Mouse (Mus musculus): ENCODE measurements around the gene Spib.
A peak's percentile ranks its signal among the peaks of the same experiment; 100 is the strongest.

Spib gene

GRCm38 (mm10) chr7:44548497-44549087, 16.7 kb upstream of the Spib start, which contains the start of gene Pold1:
Gene Pold1, minus strand, starts transcription at chr7:44548849.
- DNase-seq (ENCODE audit: low spot score): peak; percentile 98

GRCm38 (mm10) chr7:44547725-44548124, 15.9 kb upstream of the Spib start:
- DNase-seq (ENCODE audit: low spot score): no peak

DNA sequence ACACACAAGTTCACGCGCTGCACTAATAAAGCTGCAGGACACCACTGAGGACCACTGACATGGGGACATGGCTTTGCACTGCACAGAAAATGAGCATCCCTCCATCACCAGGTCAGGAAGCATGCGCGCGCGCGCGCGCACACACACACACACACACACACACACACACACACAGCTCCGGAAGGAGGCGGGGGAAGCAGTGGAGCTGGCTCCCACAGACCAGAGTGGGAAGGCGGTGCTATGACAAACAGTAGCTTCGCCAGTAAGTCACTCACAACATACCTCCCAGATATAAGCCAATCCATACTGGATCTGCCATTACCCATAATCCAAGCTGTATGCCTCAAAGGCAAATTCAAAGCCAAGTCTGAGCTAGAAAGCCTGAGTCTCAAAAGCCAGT, 15.2 kb upstream of the Spib start:
- DNase-seq (ENCODE audit: low spot score): no peak

GRCm38 (mm10) chr7:44546274-44546673, 14.4 kb upstream of the Spib start:
- DNase-seq (ENCODE audit: low spot score): no peak

DNA sequence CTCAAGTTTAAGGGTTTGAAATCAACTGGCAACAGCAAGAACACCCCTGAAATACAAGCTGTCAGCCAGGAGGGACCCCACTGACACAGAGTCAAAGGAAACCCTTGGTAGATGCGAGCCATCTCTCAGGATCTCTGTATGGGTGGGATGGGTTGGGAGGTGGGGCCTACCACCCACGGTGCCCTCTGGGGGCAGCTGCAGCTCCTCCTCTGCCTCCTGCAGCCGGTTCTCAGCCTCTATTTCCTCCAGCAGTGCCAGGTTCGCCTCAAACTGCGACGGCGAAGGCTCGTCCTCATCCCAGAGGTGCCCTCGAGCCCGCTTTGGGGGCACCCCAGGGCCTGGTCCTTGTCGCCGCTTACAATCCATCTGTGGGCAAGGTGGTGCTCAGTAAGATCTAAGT, 11.2 kb upstream of the Spib start:
- no peak for DNase-seq (ENCODE audit: low spot score)

DNA sequence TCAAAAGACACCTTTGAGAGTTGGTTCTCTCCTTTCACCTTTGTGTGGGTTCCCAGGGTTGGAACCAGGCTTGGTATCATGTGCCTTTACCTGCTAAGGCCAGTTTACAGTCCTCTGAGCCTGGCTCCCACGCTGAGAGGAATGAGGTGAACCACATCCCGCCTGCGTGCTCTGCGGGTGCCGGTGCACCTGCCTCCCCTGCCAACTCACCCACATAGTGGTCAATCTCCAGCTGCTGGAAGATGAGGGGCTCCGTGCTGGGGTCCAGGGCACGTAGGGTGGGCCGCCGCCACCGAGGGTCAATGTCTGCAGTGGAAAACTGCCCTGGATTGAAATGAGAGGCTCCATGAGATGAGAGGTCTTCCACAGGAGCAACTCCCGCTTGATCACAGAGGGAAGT, 10.7 kb upstream of the Spib start:
- no peak for DNase-seq (ENCODE audit: low spot score)

GRCm38 (mm10) chr7:44538756-44539624, 7.1 kb upstream of the Spib start:
- no peak for DNase-seq (ENCODE audit: low spot score)

- DNase-seq (ENCODE audit: low spot score): no peak
Measured at GRCm38 (mm10) chr7:44537496-44537895, 5.6 kb upstream of the Spib start.

DNA sequence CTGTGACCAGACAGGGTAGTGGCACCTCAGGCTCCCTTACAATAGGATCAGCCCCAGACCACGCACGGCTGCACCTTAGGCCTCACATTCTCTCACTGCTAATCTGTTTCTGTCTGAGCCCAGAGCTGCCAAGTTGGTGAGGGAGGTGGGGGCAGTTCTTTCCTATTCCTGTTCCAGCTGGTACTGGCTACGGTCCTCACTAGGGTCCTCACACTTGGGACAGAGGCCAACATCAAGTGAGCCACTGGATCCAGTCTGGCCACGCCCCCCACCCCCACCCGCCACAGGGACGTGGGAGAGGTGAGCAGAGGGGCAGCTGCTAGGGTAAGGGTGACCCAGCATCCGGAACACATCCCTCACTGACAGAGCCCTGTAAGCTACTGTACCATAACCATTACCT, 5.1 kb upstream of the Spib start:
- DNase-seq (ENCODE audit: low spot score): no peak

DNA sequence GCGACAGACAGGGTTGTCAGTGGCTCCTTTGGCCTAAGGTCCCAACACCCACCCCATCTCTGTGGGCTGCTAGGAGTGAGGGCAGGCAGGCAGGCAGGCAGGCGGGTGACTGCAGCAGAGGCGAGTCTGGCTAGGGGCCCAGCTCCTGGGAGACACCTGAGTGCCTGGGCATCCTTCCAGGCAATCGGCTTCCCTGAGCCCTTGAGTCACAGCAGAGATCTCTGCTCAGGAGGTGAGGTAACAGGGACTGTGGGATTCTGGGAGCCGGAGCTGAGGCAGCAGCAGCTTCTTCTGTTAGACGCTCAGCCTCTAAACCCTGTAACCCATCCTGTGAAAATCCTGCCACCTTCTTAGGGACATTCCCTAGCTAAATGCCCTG, 4.7 kb upstream of the Spib start:
- DNase-seq (ENCODE audit: low spot score): no peak

GRCm38 (mm10) chr7:44535657-44536589, 4.1 kb upstream of the Spib start:
- DNase-seq (ENCODE audit: low spot score): no peak

- no peak for DNase-seq (ENCODE audit: low spot score)
Measured at GRCm38 (mm10) chr7:44534656-44535441, 3.0 kb upstream of the Spib start.

DNA sequence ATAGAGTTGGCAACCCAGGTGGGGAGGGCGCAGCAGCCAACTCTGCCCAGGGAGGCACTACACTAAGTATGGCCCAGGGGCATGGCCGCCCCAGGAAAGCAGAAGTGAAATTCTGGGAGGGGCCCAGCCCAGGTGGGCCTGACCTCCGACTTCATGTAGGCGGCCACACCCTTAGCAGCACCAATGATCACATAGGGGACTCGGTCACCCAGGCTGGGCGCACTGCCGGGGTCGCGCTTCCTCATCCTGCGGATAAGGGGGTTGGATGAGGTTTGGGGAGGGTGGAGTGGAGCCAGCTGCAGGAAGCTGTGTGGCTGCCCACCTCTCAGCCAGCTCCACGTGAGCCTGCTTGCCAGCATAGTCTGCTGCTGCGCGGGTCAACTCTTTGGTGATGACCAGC, 2.4 kb upstream of the Spib start:
- DNase-seq (ENCODE audit: low spot score): no peak

- no peak for DNase-seq (ENCODE audit: low spot score)
Measured at GRCm38 (mm10) chr7:44533746-44534045, 1.8 kb upstream of the Spib start.

GRCm38 (mm10) chr7:44532918-44533745, 1.3 kb upstream of the Spib start:
- no peak for DNase-seq (ENCODE audit: low spot score)

- no peak for DNase-seq (ENCODE audit: low spot score)
Measured at GRCm38 (mm10) chr7:44531207-44531606, 664 bp downstream of the Spib start.

DNA sequence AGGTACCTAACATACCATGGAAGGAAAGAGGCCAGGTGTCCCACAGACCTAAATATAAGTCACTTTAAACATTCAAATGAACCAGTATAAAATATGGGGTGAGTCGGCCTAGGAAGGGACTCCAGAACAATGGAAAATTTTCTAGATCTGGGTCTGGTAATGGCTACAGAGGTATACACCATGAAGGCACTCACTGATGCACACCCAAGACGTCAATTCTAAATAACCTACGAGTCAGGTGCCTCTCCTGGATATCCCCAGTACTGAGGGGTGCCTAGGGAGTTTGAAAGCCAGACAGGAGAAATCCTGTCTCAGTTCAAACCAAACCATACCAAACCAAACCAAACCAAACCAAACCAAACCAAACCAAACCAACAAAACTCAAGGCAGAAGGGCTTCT, 1.4 kb downstream of the Spib start:
- no peak for DNase-seq (ENCODE audit: low spot score)

DNA sequence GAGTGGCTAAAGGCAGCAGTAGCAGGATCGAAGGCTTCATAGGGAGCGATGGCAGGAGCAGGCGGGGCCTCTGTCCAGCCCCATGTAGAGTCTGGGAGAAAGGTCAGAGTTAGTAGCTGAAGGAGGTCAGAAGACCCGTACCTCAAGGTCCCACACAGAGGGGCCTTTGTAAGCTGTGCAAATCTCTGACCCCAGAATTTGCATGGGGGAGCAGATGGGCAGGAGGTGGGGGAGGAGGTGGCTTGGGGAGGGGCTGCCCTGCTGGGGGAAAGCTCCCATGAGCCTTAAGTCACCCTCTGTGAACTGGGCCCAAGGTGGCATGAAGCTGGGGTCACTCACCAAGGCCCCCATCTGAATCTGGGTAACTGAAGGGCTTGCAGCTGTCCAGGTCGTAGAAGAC, 2.4 kb downstream of the Spib start:
- DNase-seq (ENCODE audit: low spot score): no peak

GRCm38 (mm10) chr7:44527483-44528398, 4.1 kb downstream of the Spib start:
- DNase-seq (ENCODE audit: low spot score): peak; percentile 73

All from ovary, adult 18-20 months (tissue).